Mouse (Mus musculus): Measurements from ENCODE around the gene Dock1. TPM values are rescaled to one million over a fixed set of nuclear protein-coding genes. Genes with fewer than 3 reads are reported as not detected.

Gene Dock1
- total RNA-seq, 2 experiments from 2014 or later: 21.6 to 30.6 TPM

DNA sequence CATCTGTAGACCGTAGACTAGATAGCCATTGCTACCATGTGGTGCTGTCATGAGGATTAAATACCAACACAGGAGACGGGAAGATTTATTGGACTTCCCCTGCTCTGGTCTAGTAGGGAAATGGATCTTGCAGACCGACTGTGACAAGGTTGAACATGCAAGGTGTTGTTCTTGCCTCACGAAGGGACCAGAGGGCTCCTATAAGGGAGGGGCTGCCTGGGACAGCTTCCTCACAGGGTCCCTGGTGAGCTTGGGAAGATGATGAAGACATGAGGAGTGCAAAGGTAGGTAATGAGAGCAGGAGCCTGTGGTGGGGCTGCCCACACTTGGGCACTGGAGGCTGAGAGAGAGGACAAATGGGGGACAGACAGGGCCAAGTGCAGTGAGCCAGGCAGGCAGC is 25.0 kb downstream of the Dock1 start:
- DNase-seq: no peak

DNA sequence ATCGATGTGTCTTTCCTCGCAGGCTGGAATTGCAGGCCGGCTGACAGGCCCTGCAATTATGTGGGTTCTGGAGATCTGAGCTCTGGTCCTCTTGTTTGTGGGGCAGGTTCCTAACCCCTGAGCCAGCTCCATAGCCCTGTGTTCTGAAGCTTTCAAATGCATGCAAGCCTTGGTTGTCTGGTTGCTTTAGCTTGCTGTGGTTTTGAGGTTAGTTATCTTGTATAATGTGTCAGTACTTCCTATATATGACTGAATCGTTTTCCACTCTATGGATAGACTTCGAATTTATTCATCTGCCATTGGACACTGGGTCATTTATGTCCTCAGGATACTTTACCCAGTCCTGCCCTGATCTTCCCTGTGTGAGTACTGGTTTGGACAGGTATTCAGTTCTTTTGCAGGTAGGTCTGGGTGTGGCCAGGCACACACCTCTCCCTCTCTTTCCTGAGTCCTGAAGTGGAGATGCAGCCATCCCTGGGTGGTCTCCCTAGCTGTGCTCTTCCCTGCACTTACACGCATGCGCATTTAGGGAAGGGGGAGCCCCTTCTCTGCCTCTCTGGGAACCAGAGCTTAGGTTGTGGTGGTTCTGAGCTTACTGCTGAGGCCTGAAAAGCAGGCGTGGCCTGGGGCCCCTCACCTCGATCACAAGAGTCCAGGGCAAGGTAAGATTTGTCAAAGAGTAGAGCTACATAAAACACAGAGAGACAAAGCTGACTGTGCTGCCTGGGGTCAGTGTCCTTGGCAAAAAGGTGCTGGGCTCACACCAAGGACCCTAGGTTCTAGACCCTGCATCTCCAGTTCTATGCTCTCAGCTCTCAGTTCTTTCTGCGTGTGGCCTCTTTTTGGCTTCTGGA is 25.9 kb downstream of the Dock1 start:
- no peak for DNase-seq

DNA sequence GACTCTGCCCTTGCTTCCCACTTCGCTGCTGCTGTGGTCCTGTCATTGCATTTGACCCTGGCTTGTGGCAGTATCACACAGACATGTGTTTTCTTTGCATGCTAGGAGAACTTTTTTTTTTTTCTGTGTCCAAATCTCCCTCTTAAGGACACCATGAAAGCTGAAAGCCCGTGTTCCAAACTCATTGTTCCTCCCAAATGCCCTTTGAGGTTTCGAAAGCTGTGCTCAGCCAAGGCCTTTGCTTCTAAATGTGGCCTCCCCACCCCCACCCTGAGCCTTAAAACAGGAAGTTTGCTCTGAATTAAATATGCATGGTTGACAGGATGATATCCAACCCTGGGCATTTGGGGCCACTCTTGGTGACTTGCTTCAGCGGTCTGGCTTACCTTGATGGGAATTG is 27.0 kb downstream of the Dock1 start:
- no peak for DNase-seq

DNA sequence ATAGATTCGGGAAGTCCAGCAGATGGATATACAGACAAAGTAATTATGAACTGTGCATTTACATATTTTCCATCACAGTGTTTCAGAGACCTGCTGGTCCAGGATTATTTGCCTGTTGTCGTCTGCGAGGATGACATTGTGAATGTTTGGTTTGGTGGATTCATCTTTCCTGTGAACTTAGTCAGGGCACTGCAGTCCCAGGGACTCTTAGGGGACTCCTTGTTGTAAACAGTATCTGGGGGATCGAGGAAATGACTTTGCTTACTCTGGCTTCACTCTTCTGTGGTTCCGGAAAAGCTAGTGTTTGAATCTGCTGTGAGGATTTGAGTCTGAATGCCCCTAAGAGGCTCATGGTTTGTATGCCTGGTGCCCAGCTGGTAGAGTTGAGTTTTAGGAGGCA is 27.8 kb downstream of the Dock1 start:
- DNase-seq: no peak

DNA sequence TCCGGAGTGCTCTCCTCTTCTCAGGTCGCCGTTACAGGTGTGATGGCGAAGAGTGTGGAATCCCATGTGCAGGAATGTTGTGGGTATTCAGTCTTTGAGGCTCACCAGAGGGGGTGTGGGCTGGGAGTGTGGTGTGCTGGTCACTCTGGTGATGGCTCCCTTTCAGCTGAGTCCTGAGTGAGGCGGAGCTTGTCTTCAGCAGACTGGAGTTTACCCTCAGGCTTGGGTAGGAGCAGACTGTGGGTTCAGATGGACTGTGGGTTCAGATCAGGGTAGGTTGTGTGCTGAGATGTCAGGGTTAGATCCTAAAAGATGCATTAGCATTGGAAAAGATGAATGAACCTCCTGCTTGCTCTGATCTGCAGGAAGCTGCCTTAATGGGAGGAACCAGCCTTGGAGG is 29.5 kb downstream of the Dock1 start:
- DNase-seq: no peak

DNA sequence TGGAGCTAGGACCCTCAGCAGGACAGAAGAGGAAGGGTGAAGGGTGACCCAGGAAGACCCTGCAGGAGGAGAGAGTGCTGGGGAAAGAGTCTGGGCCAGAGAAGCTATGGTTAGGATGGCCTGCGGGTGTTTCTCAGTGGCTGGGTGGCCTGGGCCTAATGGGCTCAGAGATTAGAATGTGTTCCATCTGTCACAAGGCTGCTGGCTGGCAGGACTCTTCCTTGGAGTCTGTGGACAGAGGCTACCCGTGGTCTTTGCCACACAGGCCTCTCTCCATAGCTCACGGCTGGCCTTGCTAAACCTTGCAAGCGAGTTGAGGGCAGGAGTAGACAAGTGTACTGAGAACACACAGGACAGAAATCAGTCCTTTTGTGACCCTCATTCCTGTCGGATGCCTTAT is 32.0 kb downstream of the Dock1 start:
- DNase-seq: no peak

DNA sequence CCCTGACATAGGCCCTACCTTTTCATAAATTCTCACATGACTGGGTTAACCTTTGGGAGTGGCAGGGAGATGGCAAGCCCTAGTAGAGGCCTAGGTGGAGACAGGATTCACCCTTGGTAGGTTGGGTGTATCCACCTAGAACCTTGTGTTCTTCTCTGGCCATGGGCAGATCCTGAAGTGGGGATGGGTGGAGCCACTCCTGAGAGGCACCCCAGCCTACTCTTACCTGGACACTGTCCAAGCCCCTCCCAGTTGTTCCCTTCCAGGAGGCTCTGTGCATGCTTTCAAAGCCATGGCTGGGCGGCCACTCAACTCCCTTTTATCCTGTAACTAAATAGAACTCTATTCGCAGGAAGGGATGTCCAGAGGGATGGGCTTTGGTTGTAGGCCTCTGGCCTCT is 33.2 kb downstream of the Dock1 start:
- no peak for DNase-seq

DNA sequence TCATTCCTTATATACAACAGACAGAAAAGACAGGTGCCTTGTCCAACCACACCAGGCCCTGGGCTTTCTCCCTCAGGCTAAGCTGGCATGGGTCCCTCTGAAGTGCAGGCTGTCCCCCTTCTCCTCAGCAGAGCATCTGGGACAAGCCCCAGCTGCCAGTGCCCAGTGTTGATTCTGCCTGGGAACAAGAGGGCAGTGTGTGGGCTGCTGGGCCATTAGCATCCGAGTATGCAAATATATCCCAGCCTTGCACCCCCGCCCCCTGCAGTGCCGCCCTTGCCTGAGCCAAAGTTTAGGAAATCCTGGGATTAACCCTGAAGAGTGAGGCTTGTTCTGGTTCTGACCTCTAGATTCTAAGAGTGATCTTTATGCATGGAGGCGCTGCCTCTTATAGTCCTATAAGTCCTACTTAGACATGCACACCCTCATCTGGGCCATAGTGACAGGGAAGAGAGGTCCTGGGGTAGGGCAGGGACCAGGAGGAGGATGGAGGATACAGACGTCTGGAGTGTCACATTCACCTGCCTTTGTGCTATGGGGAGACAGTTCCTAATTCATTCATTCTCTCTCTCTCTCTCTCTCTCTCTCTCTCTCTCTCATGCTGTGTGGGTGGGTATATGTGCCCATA is 38.9 kb downstream of the Dock1 start:
- no peak for DNase-seq

DNA sequence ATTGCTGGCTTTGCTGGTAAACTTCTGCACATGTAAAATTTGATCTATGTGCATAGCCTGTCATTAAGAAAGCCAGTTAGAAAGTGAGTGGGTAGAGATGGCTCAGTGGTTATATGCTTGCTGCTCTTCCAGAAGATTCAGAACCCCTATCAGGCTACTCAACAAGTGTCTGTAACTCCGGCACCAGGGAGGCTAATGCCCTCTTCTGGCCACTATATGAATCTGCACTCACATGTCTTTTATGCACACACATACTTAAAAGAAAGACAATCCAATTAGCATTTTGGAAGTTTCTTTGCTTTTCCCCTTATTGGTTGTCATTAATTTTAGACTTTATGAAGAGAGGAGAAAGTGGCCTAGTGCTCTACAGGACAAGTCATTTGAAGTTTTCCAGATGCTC is 41.1 kb downstream of the Dock1 start:
- no peak for DNase-seq

DNA sequence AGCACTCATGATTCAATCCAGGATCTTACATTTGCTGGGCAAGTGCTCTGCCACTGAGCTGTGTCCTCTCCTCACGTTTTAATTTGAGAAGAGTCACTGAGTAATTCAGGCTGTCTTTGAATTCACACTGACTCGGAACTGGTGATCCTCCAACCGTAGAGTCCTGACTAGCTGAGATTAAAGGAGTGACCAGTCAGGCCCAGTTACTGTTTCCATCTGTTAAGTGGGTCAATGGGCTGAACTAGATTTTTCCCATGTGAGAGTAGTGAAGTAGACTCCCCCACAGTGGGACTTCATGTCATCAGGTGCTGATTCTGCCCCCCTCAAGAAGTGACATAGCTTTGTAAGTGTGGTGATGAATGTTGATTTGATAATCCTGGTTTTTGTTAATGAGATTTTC is 49.0 kb downstream of the Dock1 start:
- no peak for DNase-seq

DNA sequence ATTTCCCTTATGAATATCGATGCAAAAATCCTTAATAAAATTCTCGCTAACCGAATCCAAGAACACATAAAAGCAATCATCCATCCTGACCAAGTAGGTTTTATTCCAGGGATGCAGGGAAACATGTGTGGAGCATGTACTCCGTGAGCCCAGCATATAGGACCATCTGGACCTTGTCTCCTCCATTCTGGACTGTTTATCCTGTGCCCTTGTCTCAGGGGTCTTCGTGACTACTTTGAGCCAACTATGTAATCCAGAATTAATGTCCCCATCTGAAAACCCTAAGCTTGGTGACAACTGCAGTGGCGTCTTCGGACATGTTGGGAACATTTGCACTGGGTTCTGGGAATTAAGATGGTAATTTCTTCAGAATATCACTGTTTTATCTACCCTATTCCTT is 51.9 kb downstream of the Dock1 start:
- DNase-seq: no peak

DNA sequence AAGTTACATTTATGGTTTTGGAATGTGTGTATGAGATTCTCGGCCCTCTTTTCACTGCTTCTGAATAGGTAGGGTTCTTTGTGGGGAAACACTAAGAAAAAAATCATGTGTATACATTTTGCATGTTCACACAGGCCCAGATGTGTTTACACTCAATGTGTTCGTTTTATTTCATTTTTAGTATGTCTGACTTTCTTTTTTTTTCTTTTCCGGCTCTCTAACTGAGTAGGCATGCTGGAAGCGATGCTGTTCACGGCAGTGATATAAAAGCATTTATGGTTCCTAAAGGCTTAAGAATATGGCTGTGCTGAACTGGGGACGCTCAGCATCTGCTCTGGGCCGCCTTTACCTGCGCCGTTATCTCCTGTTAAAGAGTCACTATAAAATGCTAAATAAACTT is 52.5 kb downstream of the Dock1 start:
- DNase-seq: no peak

DNA sequence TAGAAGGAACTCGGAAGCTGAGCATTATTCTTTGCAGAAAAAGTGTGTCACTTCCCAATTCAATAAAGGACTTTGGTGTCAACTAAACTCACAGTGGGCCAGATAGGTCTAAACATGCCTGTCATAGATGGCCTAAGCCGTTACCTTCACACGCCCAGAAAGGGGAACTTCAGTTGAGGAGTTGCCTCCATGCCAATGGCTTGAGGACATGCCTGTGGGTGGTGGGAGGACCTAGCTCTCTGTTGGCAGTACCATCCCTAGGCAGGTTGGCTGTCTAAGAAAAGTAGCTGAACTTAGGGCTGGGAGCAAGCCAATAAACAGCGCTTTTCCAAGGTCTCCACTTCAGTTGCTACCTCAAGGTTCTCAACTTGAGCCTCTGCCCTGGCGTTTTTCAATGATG is 53.1 kb downstream of the Dock1 start:
- no peak for DNase-seq

DNA sequence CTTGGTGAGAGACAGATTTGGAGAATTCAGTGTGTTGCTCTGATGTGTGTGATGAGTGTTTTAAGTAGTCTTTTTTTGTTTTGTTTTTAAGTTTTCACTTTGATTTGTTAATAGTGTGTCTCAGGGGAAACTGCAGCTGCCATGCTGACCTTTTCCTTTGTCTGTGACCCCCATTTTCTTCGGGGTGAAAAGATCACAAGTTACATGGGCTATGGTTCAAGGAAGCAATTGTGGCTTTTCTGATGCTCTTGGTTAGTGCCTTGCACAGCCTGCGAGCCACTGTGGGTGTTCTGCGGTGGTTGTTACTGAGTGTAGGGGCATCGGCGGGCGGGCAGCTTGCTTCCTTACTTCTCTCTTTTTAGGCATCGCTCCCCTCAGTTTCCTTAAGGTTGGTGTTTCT is 54.4 kb downstream of the Dock1 start:
- DNase-seq: no peak

DNA sequence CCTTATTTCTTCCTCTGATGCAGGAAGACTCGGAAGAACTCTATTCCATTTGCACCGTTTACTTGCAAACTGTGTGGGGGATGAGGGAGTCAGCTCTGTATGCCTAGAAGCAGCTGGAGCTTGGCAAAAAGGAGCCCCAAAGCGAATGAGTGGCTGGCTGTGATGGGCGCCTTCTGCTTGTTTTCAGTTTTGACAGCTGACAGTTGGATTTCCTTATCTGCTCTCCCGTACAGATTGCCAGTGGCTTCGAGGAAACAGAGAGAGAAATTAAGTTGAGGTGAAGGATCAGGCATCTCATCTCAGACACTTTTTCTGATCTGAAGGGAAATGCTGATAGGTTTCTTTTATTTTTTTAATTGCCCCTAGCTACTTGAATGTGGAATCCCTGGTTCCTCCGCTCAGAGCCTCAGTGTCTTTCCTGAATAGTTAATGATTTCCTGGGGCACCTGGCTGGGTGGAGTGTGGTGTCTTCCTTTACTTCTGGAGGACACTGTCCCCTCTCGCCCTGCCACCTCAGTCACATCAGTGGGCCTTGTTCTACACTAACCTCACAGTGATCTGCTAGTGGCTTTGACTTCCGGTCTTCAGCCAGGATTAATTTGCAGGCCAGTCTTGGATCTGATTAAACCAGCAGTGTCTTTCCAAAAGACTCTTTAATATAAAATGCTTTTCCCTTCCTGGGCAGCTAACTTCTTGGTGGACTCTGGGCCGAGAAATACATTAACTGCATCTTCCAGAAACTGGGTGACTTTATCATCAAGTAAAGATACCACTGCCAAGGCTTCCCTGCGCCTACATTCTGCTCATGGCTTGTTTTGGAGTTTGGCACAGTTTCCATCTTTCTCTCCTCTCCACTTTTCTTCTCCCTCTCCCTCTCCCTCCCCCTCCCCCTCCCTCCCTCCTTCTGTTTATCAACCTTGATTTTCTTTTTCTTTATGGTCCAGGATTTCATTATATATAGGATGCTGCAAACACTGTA is 55.4 kb downstream of the Dock1 start:
- no peak for DNase-seq

DNA sequence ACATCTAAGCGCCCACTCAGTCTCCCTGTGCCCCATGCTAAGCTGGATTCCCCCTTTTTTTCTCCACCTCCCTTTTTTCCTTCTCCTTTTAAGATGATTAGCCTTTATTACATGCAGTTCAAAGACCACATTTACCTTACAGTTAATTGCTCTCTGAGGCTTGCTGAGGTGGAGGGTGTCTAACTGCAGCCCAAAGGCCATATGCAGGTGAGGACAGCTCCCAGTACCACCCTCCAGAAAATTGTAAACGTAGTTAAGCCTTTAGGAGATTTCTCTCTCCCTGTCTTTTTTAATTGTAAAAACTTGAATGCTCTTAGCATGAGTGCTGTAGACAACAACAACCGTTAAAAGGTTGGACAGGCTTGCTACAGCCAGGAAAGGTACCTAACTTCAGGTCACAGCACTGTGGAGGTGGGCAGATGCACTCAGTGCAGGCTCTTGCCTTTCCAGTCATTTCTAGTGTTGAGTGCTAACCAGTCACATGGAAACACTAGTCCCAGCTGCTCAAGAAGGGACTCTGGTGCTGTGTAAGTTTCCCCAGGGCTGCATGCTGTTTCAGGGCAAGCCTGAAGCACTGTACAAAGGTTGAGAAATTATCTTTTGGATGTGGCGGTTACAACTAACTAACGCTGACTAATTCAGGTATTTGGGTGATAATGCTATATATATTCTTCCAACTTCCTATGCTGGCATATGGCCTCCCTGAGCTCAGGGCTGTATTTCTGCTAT is 56.2 kb downstream of the Dock1 start:
- DNase-seq: no peak

DNA sequence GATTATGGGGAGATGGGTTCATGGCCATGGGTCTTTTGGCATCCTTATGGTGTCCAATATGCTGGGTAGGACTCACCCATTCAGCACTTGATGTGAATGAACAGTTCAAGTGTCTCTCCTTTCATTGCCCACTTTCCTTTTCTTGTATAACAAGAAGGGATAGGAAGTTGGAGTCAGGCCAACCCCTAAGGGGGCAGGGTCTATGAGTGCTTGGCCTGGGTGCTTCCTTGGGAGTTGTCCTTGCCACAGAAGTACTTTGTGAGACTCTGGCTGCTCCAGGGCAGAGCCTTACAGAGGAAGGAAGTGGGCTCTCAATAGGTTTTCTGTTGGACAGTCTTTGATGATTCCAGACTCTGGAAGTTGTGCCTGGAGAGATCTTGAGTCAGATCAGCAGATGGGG is 58.9 kb downstream of the Dock1 start:
- DNase-seq: no peak

DNA sequence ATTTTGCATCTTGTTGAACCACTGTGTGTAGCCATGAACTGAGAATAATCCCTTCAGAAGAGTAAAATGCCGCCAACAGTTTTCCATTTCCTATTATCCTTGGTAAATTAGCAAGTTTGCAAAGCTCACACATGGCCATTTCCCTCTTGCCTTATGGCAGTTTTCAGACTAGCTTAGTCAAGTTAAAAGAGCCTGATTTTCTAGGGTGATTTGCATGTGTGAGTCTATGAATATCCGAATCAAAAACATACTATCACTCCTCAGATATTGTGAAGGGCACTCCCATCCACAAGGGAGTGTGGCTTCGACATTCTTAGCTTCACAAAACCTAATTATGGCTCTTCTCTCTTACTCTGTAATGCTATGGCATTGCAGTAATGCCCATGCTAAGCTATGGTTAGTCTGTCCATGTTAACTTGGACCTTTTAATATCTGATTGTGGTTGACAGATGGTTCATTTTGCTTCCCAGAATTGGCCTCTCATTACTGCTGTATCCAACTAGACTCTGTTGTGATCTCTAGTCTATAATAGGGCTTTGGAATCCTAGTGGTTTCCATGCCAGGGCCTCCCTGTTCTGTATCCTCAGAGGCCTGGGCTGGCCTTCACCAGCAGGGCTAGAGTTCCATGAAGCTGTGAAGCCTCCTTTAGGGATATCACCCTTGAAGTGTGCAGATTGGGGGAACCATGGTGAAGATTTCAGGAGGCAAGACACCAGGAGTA is 60.1 kb downstream of the Dock1 start:
- no peak for DNase-seq

DNA sequence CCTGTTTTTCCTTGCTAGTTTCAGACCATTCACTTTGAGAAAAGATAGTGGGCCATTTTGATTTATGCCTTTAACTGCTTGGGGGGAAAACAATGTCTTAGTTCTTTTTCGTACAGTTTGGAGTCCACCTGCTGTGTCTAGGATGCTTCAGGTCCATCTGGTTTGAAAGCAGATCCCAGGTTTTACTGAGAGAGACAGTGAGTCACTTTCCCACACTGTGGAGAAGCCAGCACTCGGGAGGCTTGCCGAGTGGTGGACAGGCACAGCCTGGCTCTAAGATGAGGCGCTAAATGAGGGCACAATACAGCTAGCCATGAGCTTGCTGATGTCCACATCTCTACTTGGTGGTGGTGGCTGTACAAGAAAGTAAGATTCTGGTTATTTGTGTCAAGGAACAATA is 76.6 kb downstream of the Dock1 start:
- DNase-seq: no peak

DNA sequence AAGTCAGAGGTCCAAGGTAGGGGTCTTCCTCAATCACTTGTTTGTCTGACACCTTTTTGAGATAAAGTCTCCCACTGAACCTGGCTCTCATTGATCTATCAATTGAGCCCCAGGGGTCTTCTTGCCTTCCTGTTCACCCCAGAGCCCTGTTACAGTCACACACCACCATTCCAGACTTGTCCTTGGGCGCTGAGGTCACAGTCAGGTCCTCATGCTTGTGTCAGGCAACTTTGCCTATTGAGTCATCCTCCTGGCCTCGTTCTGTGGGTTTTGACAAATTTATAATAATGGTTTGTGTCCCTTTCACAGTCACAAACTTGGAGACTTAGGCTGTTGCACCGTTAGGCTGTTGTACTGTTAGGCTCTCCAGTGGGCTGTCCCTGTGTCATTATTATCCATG is 77.9 kb downstream of the Dock1 start:
- no peak for DNase-seq

DNA sequence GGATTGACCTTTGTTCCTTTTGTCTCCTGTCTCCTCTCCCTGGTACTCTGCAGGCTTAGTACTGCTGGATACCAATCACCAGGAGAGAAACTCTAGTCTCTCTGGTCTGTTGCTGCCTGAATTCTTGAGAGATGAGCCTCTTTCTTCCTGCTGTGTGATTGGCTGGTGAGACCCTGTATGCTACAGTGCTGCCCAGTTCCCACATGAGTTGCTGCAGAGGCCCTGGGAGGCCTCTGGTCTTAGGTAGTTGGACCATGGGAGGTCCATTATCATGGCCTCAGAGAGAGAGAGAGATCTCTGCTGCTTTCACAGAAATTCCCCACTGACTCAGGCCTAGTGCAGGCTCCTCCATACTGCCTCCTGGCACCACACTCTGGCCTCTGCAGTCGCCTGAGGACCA is 79.2 kb downstream of the Dock1 start:
- DNase-seq: no peak

DNA sequence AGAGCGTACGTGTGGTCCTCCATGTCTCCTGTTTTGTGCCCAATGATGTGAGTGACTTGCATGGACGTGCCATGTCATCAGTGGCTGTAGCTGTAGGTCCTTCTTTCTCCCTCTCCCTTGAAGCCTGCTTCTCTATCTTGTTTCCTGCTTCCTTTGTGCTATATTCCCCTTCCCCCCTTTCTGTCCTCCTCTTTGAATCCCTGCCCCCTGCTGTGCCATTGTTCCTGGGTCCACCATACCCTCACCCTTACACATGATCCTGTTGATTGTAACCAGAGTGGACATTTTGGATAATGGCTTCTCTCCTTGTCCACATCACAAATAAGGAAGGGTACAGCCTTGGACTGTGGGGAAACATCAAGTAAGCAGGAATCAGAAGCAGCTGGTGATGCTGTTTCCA is 81.0 kb downstream of the Dock1 start:
- no peak for DNase-seq
